Mouse (Mus musculus): Measurements from ENCODE around the gene Pygo2.

Pygo2 gene

DNA sequence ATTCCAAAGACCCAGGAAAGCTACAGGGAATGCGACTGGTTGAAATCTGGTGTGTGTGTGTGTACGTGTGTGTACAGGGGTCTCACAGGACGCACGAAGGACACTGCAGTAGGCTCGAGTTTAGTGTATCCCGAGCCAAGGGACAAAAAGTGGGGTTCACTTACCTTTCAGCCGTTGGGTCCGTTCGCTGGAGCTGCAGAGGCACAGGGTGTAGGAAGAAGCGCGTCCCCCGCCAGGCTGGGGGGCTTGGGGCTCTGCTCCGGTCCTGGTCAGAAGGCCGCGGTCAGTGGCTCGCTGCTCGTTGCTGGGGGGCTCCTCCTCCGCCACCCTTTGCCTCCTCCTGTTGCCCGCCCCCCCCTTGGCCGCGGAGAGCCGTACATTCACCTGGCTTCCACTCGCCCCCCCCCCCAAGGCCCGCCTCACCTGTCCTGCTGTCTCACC lies 37.1 kb upstream of the Pygo2 start:
- peak; percentile 64 for DNase-seq (ENCODE audit: extremely low read depth, insufficient read length, low spot score)

DNA sequence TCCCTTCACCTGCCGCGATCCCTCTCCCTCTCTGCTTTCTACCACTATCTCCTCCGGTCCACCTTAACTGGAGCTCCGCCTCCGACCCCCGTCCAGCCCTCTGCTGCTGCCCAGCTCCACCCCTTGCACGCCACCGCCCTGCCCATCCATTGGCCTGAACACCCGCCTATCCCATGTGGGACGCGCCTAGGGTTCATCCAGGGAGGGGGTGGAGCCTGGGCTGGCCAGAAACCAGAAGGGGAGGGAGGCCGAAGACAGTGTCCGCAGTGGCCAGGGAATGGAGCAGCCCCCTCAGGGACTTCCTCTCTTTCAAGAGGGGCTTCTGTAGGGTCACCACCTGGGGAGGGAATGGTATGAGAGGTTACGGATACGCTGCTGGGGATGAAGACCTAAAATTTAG lies 36.4 kb upstream of the Pygo2 start:
- peak; percentile 96 for DNase-seq (ENCODE audit: extremely low read depth, insufficient read length, low spot score)

DNA sequence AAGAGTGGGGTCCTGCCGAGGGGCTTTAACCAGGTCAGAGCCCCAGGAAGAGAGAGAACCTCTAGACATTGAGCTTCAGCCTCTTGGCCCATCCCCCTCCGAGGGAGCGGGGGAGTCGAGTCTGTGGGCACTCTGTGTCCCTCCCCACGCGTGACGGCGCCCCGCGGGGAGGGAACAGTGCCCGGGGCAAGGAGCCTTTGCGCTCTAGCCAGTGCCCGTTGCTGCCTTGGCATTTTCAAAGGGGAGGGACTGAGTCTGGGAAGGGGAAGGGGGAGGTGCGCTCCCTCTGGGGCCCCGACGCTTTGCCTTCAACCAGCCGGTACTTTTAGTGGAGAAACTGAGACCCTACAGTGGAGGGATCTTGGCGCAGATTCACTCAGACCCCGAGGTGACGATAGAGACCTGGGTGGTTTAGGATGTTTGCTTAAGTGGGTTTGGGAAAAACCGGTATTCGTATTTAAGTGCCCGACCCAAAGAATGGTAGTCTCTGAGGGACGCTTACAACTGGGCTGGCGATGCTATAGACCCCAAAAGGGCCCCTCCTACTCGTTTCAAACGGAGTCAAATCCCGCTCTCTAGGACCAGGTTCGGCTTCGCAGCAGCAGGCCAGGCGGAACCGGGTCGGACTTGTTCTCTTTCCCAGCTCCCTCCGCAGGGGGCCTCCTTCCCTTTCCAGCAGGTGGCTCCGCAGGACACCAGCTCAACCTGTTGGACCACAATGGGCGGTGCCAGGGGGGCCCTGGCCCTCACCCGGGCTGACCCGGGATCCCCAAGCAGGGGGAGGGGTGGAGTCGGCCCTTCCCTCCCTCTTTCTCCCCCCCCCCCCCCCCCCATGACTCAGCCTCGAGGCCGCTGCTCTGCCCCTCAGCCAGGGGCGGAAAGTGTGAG lies 35.8 kb upstream of the Pygo2 start, which contains the start of gene Zbtb7b:
TSS of gene Zbtb7b (minus strand) at position 771 of the 888 bp plus-strand sequence.
- DNase-seq (ENCODE audit: extremely low read depth, insufficient read length, low spot score): peak; percentile 87

DNA sequence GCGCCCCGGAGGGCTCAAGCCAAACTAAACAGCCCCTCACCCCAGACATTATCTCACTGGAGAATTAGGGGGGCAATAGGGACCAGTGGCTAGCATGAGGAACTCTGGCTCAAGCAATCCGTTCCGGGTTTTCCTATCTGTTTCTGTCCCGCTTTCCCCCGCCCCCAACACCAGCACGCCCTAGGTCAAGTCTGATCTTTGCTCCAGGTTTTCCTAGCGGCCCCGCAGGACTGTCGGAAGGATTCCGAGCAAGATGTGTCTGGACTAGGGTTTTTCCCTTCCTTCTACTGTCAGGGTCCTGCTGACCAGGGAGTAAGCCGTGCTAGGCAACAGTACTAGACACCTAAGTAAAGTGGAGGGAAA lies 35.1 kb upstream of the Pygo2 start:
- DNase-seq (ENCODE audit: extremely low read depth, insufficient read length, low spot score): no peak

GRCm38 (mm10) chr3:89395419-89395805 lies 34.6 kb upstream of the Pygo2 start:
- no peak for DNase-seq (ENCODE audit: extremely low read depth, insufficient read length, low spot score)

GRCm38 (mm10) chr3:89395806-89396653 lies 34.0 kb upstream of the Pygo2 start:
- DNase-seq (ENCODE audit: extremely low read depth, insufficient read length, low spot score): peak; percentile 62

DNA sequence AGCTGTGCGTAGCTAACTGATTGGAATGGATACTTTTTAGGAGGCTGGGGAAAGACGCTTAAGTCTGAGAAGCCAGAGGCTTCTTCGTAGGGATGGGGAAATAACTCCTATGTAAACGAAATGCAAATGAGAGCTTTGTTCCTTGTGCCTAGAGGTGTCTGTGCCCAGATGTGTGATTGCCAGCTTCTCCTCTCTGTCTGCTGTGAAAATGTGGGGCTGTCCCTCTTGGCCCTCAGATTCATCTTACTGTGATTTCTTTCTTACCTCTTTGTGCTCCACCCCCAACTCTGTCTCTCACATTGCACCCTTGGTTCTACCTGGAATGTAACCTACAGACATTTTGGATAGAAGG lies 33.4 kb upstream of the Pygo2 start:
- no peak for DNase-seq (ENCODE audit: extremely low read depth, insufficient read length, low spot score)

GRCm38 (mm10) chr3:89401329-89401728 lies 28.7 kb upstream of the Pygo2 start:
- DNase-seq (ENCODE audit: extremely low read depth, insufficient read length, low spot score): no peak

- no peak for DNase-seq (ENCODE audit: extremely low read depth, insufficient read length, low spot score)
These were observed 27.3 kb upstream of the Pygo2 start, which contains the start of gene Lenep for GRCm38 (mm10) chr3:89402693-89403092. Lenep (minus strand) TSS chr3:89402793.

GRCm38 (mm10) chr3:89406887-89407286 lies 23.1 kb upstream of the Pygo2 start:
- DNase-seq (ENCODE audit: extremely low read depth, insufficient read length, low spot score): no peak

DNA sequence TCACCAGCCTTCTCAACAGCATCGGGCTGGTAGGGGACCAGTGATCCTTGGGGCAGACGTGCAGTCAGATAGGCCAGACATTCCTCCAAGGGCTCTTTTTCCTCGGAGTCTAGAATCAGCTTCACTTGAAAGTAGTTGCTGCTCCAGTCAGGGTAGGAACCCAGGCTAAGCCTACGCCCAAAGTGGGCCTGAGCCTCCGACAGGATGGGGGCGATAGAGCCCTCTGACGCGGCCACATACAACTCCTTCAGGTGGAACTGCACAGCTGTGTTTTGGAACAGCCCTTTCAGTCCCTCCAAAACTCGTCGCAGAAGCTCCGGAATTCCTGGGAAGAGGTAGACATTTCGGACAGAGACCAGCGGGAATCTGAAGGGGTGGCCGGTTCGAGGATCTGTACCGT lies 21.6 kb upstream of the Pygo2 start:
- DNase-seq (ENCODE audit: extremely low read depth, insufficient read length, low spot score): no peak

- DNase-seq (ENCODE audit: extremely low read depth, insufficient read length, low spot score): no peak
These were observed 20.3 kb upstream of the Pygo2 start for GRCm38 (mm10) chr3:89409701-89410100.

GRCm38 (mm10) chr3:89410864-89411263 lies 19.1 kb upstream of the Pygo2 start:
- DNase-seq (ENCODE audit: extremely low read depth, insufficient read length, low spot score): no peak

DNA sequence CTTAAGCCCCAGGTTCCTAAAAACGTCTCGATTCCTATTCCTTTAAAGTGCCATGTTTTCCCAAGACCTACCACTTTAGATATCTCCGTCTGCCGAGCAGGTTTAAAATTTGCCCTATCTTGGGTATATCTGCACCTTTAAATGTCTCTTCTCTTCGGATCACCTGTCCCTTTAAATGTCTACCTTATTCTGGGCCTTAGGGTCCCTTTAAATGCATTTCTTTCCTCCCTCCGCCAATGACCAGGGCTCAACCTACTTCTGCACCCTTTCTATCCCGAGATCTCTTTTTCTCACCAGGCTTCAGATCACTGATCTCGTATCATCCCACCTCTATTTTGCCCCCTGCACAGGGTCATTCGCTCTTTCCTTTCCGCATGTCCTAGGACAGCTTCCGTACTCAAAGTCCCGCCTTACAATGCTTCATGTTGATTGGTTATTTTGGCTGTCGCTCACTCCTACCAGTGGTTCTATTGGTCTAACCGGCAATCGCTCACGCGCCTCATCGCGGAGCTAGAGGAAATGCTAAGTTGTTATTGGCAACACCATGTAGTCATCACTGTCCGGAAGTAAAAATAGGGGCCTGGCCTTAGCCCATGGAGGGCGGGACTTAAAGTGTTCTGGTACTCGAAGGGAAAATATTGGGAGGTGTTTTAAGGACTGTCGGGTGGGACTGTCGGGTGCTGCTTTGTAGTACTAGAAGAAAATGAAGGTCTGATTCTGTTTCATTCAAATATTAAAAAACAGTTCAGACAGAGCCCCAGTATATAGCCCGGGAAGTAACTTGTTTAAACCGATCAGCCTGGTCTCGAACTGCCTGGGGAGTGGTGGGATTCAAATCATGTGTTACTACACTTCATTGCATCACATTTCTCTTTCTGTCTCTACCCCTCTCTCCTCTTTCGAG lies 18.3 kb upstream of the Pygo2 start, which contains the start of gene Flad1:
TSS of gene Flad1 (minus strand) at position 381 of the 904 bp plus-strand sequence.
- peak; percentile 89 for DNase-seq (ENCODE audit: extremely low read depth, insufficient read length, low spot score)

- no peak for DNase-seq (ENCODE audit: extremely low read depth, insufficient read length, low spot score)
These were observed 13.9 kb upstream of the Pygo2 start for GRCm38 (mm10) chr3:89416158-89416557.

GRCm38 (mm10) chr3:89417131-89417530 lies 12.9 kb upstream of the Pygo2 start:
- no peak for DNase-seq (ENCODE audit: extremely low read depth, insufficient read length, low spot score)

- DNase-seq (ENCODE audit: extremely low read depth, insufficient read length, low spot score): no peak
These were observed 12.2 kb upstream of the Pygo2 start for GRCm38 (mm10) chr3:89417840-89418169.

DNA sequence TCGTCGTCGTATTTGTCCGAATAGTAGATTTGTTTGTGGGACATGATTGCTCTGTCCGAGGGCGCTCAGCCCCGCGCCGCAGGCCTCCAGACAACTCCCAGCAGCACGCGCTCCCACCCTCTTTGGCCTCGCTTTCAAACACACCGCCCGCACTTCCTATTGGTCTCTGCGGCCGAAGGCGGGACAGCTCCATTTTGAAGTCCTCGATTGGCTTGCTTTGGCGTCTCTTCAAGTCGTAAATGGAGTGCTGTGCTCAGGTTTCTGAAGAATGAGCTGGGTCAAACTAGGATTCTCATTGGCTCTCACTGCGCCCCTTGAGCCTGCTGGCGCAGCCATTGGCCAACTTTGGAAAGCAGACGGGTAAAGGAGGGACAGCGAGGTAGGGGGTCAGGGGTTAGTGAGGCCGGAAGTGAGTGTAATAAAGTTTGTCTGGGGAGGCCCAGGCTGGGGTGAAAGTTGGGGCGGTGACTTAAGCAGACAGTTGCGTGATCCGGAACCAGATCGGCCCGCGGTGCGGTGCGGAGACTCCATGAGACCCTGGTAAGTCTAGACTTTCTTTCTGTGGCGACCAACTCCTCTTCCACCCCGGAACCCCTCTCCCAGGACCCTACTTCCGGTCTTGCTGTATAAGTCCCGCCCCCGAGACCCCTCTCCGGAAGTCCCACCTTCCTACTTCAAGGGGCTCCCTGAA lies 11.7 kb upstream of the Pygo2 start, which contains the start of the genes Cks1b and Shc1:
TSS of gene Cks1b (minus strand) at position 214 of the 691 bp plus-strand sequence.
TSS of gene Shc1 (plus strand) at position 274 of the 691 bp plus-strand sequence.
- peak; percentile 96 for DNase-seq (ENCODE audit: extremely low read depth, insufficient read length, low spot score)

DNA sequence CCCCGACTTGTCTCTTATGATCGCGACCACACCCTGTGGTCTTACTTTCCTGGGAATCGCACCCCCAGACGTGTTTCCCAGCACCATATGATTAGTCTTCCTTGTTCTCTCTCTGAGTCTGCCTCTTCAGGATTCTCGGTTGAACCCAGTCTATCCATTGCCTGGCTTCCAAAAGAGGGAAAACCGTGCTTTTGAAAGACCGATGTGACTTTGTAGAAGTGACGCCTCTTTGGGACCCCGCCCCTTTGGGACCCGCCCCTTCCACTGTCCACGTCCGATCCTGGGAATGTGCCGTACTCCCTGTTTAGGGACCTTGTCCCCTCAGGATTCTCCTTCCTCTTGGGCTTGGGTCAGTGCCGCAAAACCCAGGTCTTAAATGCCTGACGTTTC lies 11.2 kb upstream of the Pygo2 start:
- no peak for DNase-seq (ENCODE audit: extremely low read depth, insufficient read length, low spot score)

- DNase-seq (ENCODE audit: extremely low read depth, insufficient read length, low spot score): peak; percentile 65
These were observed 10.4 kb upstream of the Pygo2 start for GRCm38 (mm10) chr3:89419571-89419970.

Measured in 3134 (cell line).